16 mouse cellular contexts compared by ENCODE assay signal in genomic region chr3:153255910-153256309, GRCm38 (mm10).
"Had no signal": no experiment of that assay in that cellular context is flagged by ENCODE, and none has a peak within 500 bp of the region (broad histone marks: within the 10 kb centered on the region; RNA-seq: fewer than 3 reads in every experiment).

No protein-coding gene starts in this region.

- H3K36me3 ChIP-seq: midbrain, embryonic 13.5 days; midbrain, embryonic 15.5 days; neural tube, embryonic 12.5 days; stomach, embryonic 15.5 days had no signal

- H3K4me1 ChIP-seq: stomach, embryonic 15.5 days had no signal

- H3K9ac ChIP-seq: lung, embryonic 14.5 days; midbrain, embryonic 13.5 days; midbrain, embryonic 15.5 days; neural tube, embryonic 12.5 days; stomach, embryonic 15.5 days had no signal

- H3K9me3 ChIP-seq: megakaryocyte, embryonic 14.5 days; midbrain, embryonic 13.5 days; midbrain, embryonic 15.5 days; neural tube, embryonic 12.5 days; stomach, embryonic 15.5 days had no signal

- H3K4me3 ChIP-seq: megakaryocyte, embryonic 14.5 days; midbrain, embryonic 13.5 days; midbrain, embryonic 15.5 days; neural tube, embryonic 12.5 days; stomach, embryonic 15.5 days had no signal

- H3K27me3 ChIP-seq: megakaryocyte, embryonic 14.5 days; midbrain, embryonic 13.5 days; midbrain, embryonic 15.5 days; neural tube, embryonic 12.5 days; stomach, embryonic 15.5 days had no signal

- H3K27ac ChIP-seq: macrophage; midbrain, embryonic 13.5 days; midbrain, embryonic 15.5 days; neural tube, embryonic 12.5 days; stomach, embryonic 15.5 days; stomach, postnatal 0 days had no signal

- ATAC-seq: midbrain, embryonic 13.5 days; midbrain, embryonic 15.5 days had no signal

- DNase-seq: lung, adult 18-20 months; lung, embryonic 14.5 days; lung, postnatal 14 days; lung, postnatal 36 days; right cerebral cortex, postnatal 14 days; thymus, adult 2 months; thymus, postnatal 25 days; thymus, postnatal 4 days had no signal

- H3K4me2 ChIP-seq: lung, embryonic 14.5 days; midbrain, embryonic 11.5 days; midbrain, embryonic 13.5 days; midbrain, embryonic 15.5 days; neural tube, embryonic 12.5 days; stomach, embryonic 15.5 days had no signal
